Mouse (Mus musculus) C2C12 (cell line): Measurements from ENCODE around the gene Crtc1.

Source experiments
- CEBPB ChIP-seq: IDR thresholded peaks from one replicate; pipeline ENCODE4 v1.6.1; 2011; ENCODE audit warnings: low read depth, mild to moderate bottlenecking, control low read depth, moderate library complexity
- CTCF ChIP-seq: IDR thresholded peaks from one replicate; pipeline ENCODE4 v1.5.1; 2011; ENCODE audit not compliant: control insufficient read depth, insufficient read depth, insufficient read length
- MAX ChIP-seq: IDR thresholded peaks from one replicate; pipeline ENCODE4 v1.6.1; 2011; ENCODE audit warnings: mild to moderate bottlenecking, control low read depth
- MYOD1 ChIP-seq: IDR thresholded peaks from one replicate; pipeline ENCODE4 v1.6.1; 2011; ENCODE audit warnings: low read depth; ENCODE audit not compliant: control insufficient read depth, insufficient read length
- MYOG ChIP-seq: IDR thresholded peaks from one replicate; pipeline ENCODE4 v1.6.1; 2011; ENCODE audit not compliant: control insufficient read depth, insufficient read length; ENCODE audit errors: extremely low read depth
- USF1 ChIP-seq: IDR thresholded peaks from one replicate; pipeline ENCODE4 v1.6.1; 2011; ENCODE audit warnings: low read depth, mild to moderate bottlenecking, control low read depth, moderate library complexity

DNA sequence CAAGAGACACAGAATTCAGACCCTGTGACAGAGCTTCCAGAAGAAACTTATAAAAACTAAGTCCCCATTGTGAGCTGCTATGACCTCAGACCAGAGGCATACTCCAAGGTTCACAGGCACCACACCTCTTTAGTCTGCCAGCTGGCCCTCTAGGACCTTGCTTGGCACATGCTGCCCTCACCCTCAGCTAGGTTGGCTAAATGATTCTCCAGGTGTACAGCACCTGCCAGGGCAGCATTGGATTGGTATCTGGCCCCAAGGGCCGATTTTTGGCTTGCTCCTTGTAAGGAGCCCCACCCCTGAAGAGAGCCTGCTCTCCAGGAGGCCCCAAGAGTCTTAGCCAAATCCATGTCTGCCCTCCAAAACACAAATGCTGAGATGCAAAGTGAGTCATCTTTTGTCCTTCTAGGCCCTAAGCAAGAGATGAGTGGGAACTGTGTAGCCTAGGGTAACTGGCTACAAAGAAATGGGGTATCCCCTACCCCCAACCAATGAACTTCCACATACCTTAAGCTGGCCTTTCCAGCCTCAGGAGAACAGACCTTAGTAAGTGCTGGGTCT is 91.4 kb downstream of the Crtc1 start:
- no peak for TF ChIP-seq CTCF
- TF ChIP-seq CEBPB, result no peak
- no peak for TF ChIP-seq MAX
- no peak for TF ChIP-seq MYOG
- no peak for TF ChIP-seq USF1
- TF ChIP-seq MYOD1, result no peak
